Mouse (Mus musculus): ENCODE measurements around the gene 1700022I11Rik. TPM values are rescaled to one million over a fixed set of nuclear protein-coding genes. Genes with fewer than 3 reads are reported as not detected.
A peak's percentile ranks its signal among the peaks of the same experiment; 100 is the strongest.
"Not testable (repeated sequence)": the region's sequence is repeated elsewhere in the genome, so short reads cannot be mapped to it uniquely, and the experiment has no call there.

Gene 1700022I11Rik
- polyA plus RNA-seq, 1 experiment from 2014 or later, result 0.34 TPM

- WGBS, result 85% methylated on average over 5 of the region's 5 CpGs
- H3K27ac ChIP-seq (ENCODE audit: low read depth, low read length), result no peak overlapping the region
Observed at GRCm38 (mm10) chr4:42973868-42974267, 4.5 kb downstream of the 1700022I11Rik start.

GRCm38 (mm10) chr4:42978062-42978461 lies 8.7 kb downstream of the 1700022I11Rik start:
- Histone ChIP-seq H3K27me3 (ENCODE audit: control insufficient read depth, insufficient read depth, low read length) (no peaks in the 10 kb centered on the region), H3K9me3 (ENCODE audit: control insufficient read depth, low read length) (no peaks in the 10 kb centered on the region), H3K4me2 (replicated peaks; ENCODE audit: low read depth, low read length) (no peak overlapping the region), H3K4me3 (ENCODE audit: low read length) (no peak overlapping the region), H3K4me1 (ENCODE audit: control insufficient read depth, insufficient read depth, low read length) (no peaks in the 10 kb centered on the region), H3K36me3 (ENCODE audit: control insufficient read depth, insufficient read depth, low read length) (peaks cover 51% of the 10 kb centered on the region), H3K27ac (ENCODE audit: low read depth, low read length) (no peak overlapping the region), H3K9ac (ENCODE audit: low read depth, low read length) (no peak overlapping the region)
- WGBS, result 94% methylated on average over 4 of the region's 4 CpGs
- no peak for ATAC-seq (ENCODE audit: low FRiP score, low TSS enrichment)

More at GRCm38 (mm10) chr4:42973868-42974267, 4.5 kb downstream of the 1700022I11Rik start:
- H3K4me1 ChIP-seq (ENCODE audit: control insufficient read depth, insufficient read depth, low read length), result no peaks in the 10 kb centered on the region
- H3K36me3 ChIP-seq (ENCODE audit: control insufficient read depth, insufficient read depth, low read length), result peaks cover 14% of the 10 kb centered on the region
- H3K4me2 ChIP-seq (replicated peaks; ENCODE audit: low read depth, low read length), result no peak overlapping the region
- no peak overlapping the region for H3K4me3 ChIP-seq (ENCODE audit: low read length)
- no peak overlapping the region for H3K9ac ChIP-seq (ENCODE audit: low read depth, low read length)
- no peak for ATAC-seq (ENCODE audit: low FRiP score, low TSS enrichment)
- no peaks in the 10 kb centered on the region for H3K9me3 ChIP-seq (ENCODE audit: control insufficient read depth, low read length)
- no peaks in the 10 kb centered on the region for H3K27me3 ChIP-seq (ENCODE audit: control insufficient read depth, insufficient read depth, low read length)

- peaks cover 75% of the 10 kb centered on the region for H3K36me3 ChIP-seq (ENCODE audit: control insufficient read depth, insufficient read depth, low read length)
- not testable (repeated sequence) for H3K4me2 ChIP-seq (replicated peaks; ENCODE audit: low read depth, low read length); H3K9ac ChIP-seq (ENCODE audit: low read depth, low read length); H3K9me3 ChIP-seq (ENCODE audit: control insufficient read depth, low read length); H3K27me3 ChIP-seq (ENCODE audit: control insufficient read depth, insufficient read depth, low read length); H3K4me1 ChIP-seq (ENCODE audit: control insufficient read depth, insufficient read depth, low read length); H3K4me3 ChIP-seq (ENCODE audit: low read length); ATAC-seq (ENCODE audit: low FRiP score, low TSS enrichment); H3K27ac ChIP-seq (ENCODE audit: low read depth, low read length)
- WGBS, result 91% methylated on average over 7 of the region's 8 CpGs
Observed at GRCm38 (mm10) chr4:42980467-42980866, 11.1 kb downstream of the 1700022I11Rik start.

- Histone ChIP-seq H3K9me3 (ENCODE audit: control insufficient read depth, low read length) (no peaks in the 10 kb centered on the region), H3K27ac (ENCODE audit: low read depth, low read length) (no peak overlapping the region), H3K4me2 (replicated peaks; ENCODE audit: low read depth, low read length) (no peak overlapping the region), H3K4me1 (ENCODE audit: control insufficient read depth, insufficient read depth, low read length) (no peaks in the 10 kb centered on the region), H3K27me3 (ENCODE audit: control insufficient read depth, insufficient read depth, low read length) (no peaks in the 10 kb centered on the region), H3K36me3 (ENCODE audit: control insufficient read depth, insufficient read depth, low read length) (peaks cover 96% of the 10 kb centered on the region), H3K9ac (ENCODE audit: low read depth, low read length) (no peak overlapping the region), H3K4me3 (ENCODE audit: low read length) (no peak overlapping the region)
- no peak for ATAC-seq (ENCODE audit: low FRiP score, low TSS enrichment)
- 79% methylated on average over 1 of the region's 1 CpGs for WGBS
Observed at GRCm38 (mm10) chr4:42988296-42988695, 18.9 kb downstream of the 1700022I11Rik start.

- ATAC-seq (ENCODE audit: low FRiP score, low TSS enrichment), result no peak
- H3K27me3 ChIP-seq (ENCODE audit: control insufficient read depth, insufficient read depth, low read length), result no peaks in the 10 kb centered on the region
- H3K4me1 ChIP-seq (ENCODE audit: control insufficient read depth, insufficient read depth, low read length), result peaks cover 16% of the 10 kb centered on the region
- H3K36me3 ChIP-seq (ENCODE audit: control insufficient read depth, insufficient read depth, low read length), result peaks cover 41% of the 10 kb centered on the region
- peak overlapping the region; percentile 85 for H3K4me2 ChIP-seq (replicated peaks; ENCODE audit: low read depth, low read length)
- no peak overlapping the region; the same call in 1 of the 2 replicates for H3K27ac ChIP-seq (ENCODE audit: low read depth, low read length)
- peak overlapping the region; percentile 91; the same call in 1 of the 2 replicates for H3K4me3 ChIP-seq (ENCODE audit: low read length)
- no peaks in the 10 kb centered on the region for H3K9me3 ChIP-seq (ENCODE audit: control insufficient read depth, low read length)
- peak overlapping the region; percentile 89; the same call in 1 of the 2 replicates for H3K9ac ChIP-seq (ENCODE audit: low read depth, low read length)
- WGBS, result 62% methylated on average over 2 of the region's 2 CpGs
Observed at GRCm38 (mm10) chr4:42998022-42998421, 28.6 kb downstream of the 1700022I11Rik start.

- WGBS, result under 1% methylated on average over 51 of the region's 51 CpGs
- peak; percentile 83 for ATAC-seq (ENCODE audit: low FRiP score, low TSS enrichment)
- H3K4me2 ChIP-seq (replicated peaks; ENCODE audit: low read depth, low read length), result peak overlapping the region; percentile 85
- peak overlapping the region; percentile 89 for H3K9ac ChIP-seq (ENCODE audit: low read depth, low read length)
- peaks cover 26% of the 10 kb centered on the region for H3K36me3 ChIP-seq (ENCODE audit: control insufficient read depth, insufficient read depth, low read length)
- no peaks in the 10 kb centered on the region for H3K9me3 ChIP-seq (ENCODE audit: control insufficient read depth, low read length)
- H3K27ac ChIP-seq (ENCODE audit: low read depth, low read length), result peak overlapping the region; percentile 100
- H3K4me1 ChIP-seq (ENCODE audit: control insufficient read depth, insufficient read depth, low read length), result peaks cover 16% of the 10 kb centered on the region
- H3K27me3 ChIP-seq (ENCODE audit: control insufficient read depth, insufficient read depth, low read length), result no peaks in the 10 kb centered on the region
- H3K4me3 ChIP-seq (ENCODE audit: low read length), result peak overlapping the region; percentile 91
Observed at GRCm38 (mm10) chr4:42999451-43000140, 30.2 kb downstream of the 1700022I11Rik start.

- peaks cover 16% of the 10 kb centered on the region for H3K4me1 ChIP-seq (ENCODE audit: control insufficient read depth, insufficient read depth, low read length)
- peak within 1 kb of the TSS; percentile 100 for H3K27ac ChIP-seq (ENCODE audit: low read depth, low read length)
- peak within 1 kb of the TSS; percentile 85 for H3K4me2 ChIP-seq (replicated peaks; ENCODE audit: low read depth, low read length)
- H3K27me3 ChIP-seq (ENCODE audit: control insufficient read depth, insufficient read depth, low read length); H3K9me3 ChIP-seq (ENCODE audit: control insufficient read depth, low read length): not testable (repeated sequence)
- peak within 1 kb of the TSS; percentile 91 for H3K4me3 ChIP-seq (ENCODE audit: low read length)
- peak; percentile 99 for ATAC-seq (ENCODE audit: low FRiP score, low TSS enrichment)
- peaks cover 20% of the 10 kb centered on the region for H3K36me3 ChIP-seq (ENCODE audit: control insufficient read depth, insufficient read depth, low read length)
- under 1% methylated on average over 46 of the region's 56 CpGs for WGBS
- peak within 1 kb of the TSS; percentile 89 for H3K9ac ChIP-seq (ENCODE audit: low read depth, low read length)
Observed at GRCm38 (mm10) chr4:43000141-43000986, 31.0 kb downstream of the 1700022I11Rik start, which contains the start of gene Vcp. Vcp (minus strand) TSS chr4:43000507.

GRCm38 (mm10) chr4:43001272-43001671 lies 31.9 kb downstream of the 1700022I11Rik start:
- H3K9ac ChIP-seq (ENCODE audit: low read depth, low read length), result no peak overlapping the region
- 94% methylated on average over 2 of the region's 2 CpGs for WGBS
- H3K4me2 ChIP-seq (replicated peaks; ENCODE audit: low read depth, low read length), result no peak overlapping the region
- H3K36me3 ChIP-seq (ENCODE audit: control insufficient read depth, insufficient read depth, low read length), result peaks cover 11% of the 10 kb centered on the region; the same call in 1 of the 2 replicates
- no peak overlapping the region for H3K4me3 ChIP-seq (ENCODE audit: low read length)
- peaks cover 16% of the 10 kb centered on the region for H3K4me1 ChIP-seq (ENCODE audit: control insufficient read depth, insufficient read depth, low read length)
- H3K27me3 ChIP-seq (ENCODE audit: control insufficient read depth, insufficient read depth, low read length), result no peaks in the 10 kb centered on the region
- ATAC-seq (ENCODE audit: low FRiP score, low TSS enrichment), result no peak
- H3K9me3 ChIP-seq (ENCODE audit: control insufficient read depth, low read length), result no peaks in the 10 kb centered on the region
- H3K27ac ChIP-seq (ENCODE audit: low read depth, low read length), result no peak overlapping the region; the same call in 1 of the 2 replicates

All from kidney, embryonic 14.5 days (tissue).